Mouse (Mus musculus) granulocyte monocyte progenitor cell, adult 5-6 weeks (primary cell): ENCODE measurements around the gene Cacna1i. TPM values are rescaled to one million over a fixed set of nuclear protein-coding genes. Genes with fewer than 3 reads are reported as not detected.
A peak's percentile ranks its signal among the peaks of the same experiment; 100 is the strongest.

ENCODE experiments used
- ATAC-seq: replicated peaks from 2 replicates; pipeline ENCODE4 v1.8.0; 2016; ENCODE audit warnings: mild to moderate bottlenecking, moderate TSS enrichment, inconsistent platforms; ENCODE audit not compliant: poor library complexity, severe bottlenecking
- total RNA-seq, 2 experiments: library from RNA; stranded (forward) in 1 of 2; stranded (reverse) in 1 of 2; fragments of 200-712, 200-1000 nt in 1 of 2; fragments of >200 nt in 1 of 2; fragmentation: Nextera tagmentation in 1 of 2; gene quantifications; 2 replicates each; pipeline ENCODE4 v1.2.3; 2014 to 2017

Gene Cacna1i
- total RNA-seq, 2 experiments from 2014 or later, result not detected

GRCm38 (mm10) chr15:80325756-80326155, 38.7 kb downstream of the Cacna1i start:
- no peak for ATAC-seq

- no peak for ATAC-seq
These were observed 39.9 kb downstream of the Cacna1i start for GRCm38 (mm10) chr15:80326947-80327346.

- no peak for ATAC-seq
These were observed 40.9 kb downstream of the Cacna1i start for GRCm38 (mm10) chr15:80327743-80328540.

GRCm38 (mm10) chr15:80330276-80330675, 43.2 kb downstream of the Cacna1i start:
- no peak for ATAC-seq

- ATAC-seq, result no peak
These were observed 47.7 kb downstream of the Cacna1i start for GRCm38 (mm10) chr15:80334766-80335165.

- ATAC-seq, result no peak
These were observed 48.2 kb downstream of the Cacna1i start for GRCm38 (mm10) chr15:80335196-80335595.

- ATAC-seq, result peak; percentile 55; the same call in 1 of the 2 replicates
These were observed 53.3 kb downstream of the Cacna1i start for GRCm38 (mm10) chr15:80340348-80340747.

GRCm38 (mm10) chr15:80342394-80342793, 55.4 kb downstream of the Cacna1i start:
- no peak for ATAC-seq

- no peak for ATAC-seq
These were observed 56.0 kb downstream of the Cacna1i start for GRCm38 (mm10) chr15:80343031-80343430.

GRCm38 (mm10) chr15:80343731-80344130, 56.7 kb downstream of the Cacna1i start:
- ATAC-seq, result no peak

- ATAC-seq, result no peak
These were observed 59.5 kb downstream of the Cacna1i start for GRCm38 (mm10) chr15:80346510-80346909.

- no peak for ATAC-seq
These were observed 63.4 kb downstream of the Cacna1i start for GRCm38 (mm10) chr15:80350431-80350830.

GRCm38 (mm10) chr15:80358798-80359197, 71.8 kb downstream of the Cacna1i start:
- no peak for ATAC-seq

- ATAC-seq, result no peak
These were observed 74.9 kb downstream of the Cacna1i start for GRCm38 (mm10) chr15:80361780-80362508.

GRCm38 (mm10) chr15:80362509-80363172, 75.6 kb downstream of the Cacna1i start:
- ATAC-seq, result no peak

- ATAC-seq, result no peak
These were observed 77.0 kb downstream of the Cacna1i start for GRCm38 (mm10) chr15:80363821-80364715.

- ATAC-seq, result no peak
These were observed 79.9 kb downstream of the Cacna1i start for GRCm38 (mm10) chr15:80366899-80367298.

- ATAC-seq, result no peak
These were observed 86.4 kb downstream of the Cacna1i start for GRCm38 (mm10) chr15:80373219-80373964.

- no peak for ATAC-seq
These were observed 87.8 kb downstream of the Cacna1i start for GRCm38 (mm10) chr15:80374854-80375253.
